Mouse (Mus musculus) MEL (cell line): Measurements from ENCODE around the gene Abca17. TPM values are rescaled to one million over a fixed set of nuclear protein-coding genes. Genes with fewer than 3 reads are reported as not detected.
A peak's percentile ranks its signal among the peaks of the same experiment; 100 is the strongest.

Experiments
- DNase-seq: peaks from one replicate; pipeline ENCODE4 v3.0.0; 2011; ENCODE audit warnings: low read depth, low spot score
- H3K27ac ChIP-seq: 2 replicates; pipeline ENCODE4 v1.5.1; 2012; ENCODE audit warnings: low read depth, mild to moderate bottlenecking, control low read depth, low read length, moderate library complexity; ENCODE audit not compliant: control insufficient read depth
- H3K27me3 ChIP-seq, 2 experiments: fragments of 150-350 bp in 1 of 2; sonication (generic) in 1 of 2; 2 replicates each; pipeline ENCODE4 v1.6.1; 2012; ENCODE audit warnings: low read length in 2 of 2, mild to moderate bottlenecking in 2 of 2, improper control_type of control experiment in 1 of 2, moderate library complexity in 1 of 2; ENCODE audit not compliant: insufficient read depth in 2 of 2, control insufficient read depth in 1 of 2
- H3K36me3 ChIP-seq, 2 experiments: 2 replicates each; pipeline ENCODE4 v1.6.1; 2012 to 2014; ENCODE audit warnings: low read length in 2 of 2, improper control_type of control experiment in 1 of 2, inconsistent platforms in 1 of 2, mild to moderate bottlenecking in 1 of 2; ENCODE audit not compliant: insufficient read depth in 2 of 2, control insufficient read depth in 1 of 2
- H3K4me1 ChIP-seq, 2 experiments: fragments of 150-350 bp in 1 of 2; sonication (generic) in 1 of 2; 2 replicates each; pipeline ENCODE4 v1.6.1; 2012; ENCODE audit warnings: low read length in 2 of 2, improper control_type of control experiment in 1 of 2, mild to moderate bottlenecking in 1 of 2; ENCODE audit not compliant: insufficient read depth in 2 of 2, control insufficient read depth in 1 of 2
- H3K4me3 ChIP-seq, 2 experiments: fragments of 150-350 bp in 1 of 2; sonication (generic) in 1 of 2; 2 replicates each; pipeline ENCODE4 v1.5.1; 2012; ENCODE audit warnings: low read depth in 2 of 2, low read length in 2 of 2, mild to moderate bottlenecking in 2 of 2, moderate library complexity in 2 of 2, control low read depth in 1 of 2, improper control_type of control experiment in 1 of 2; ENCODE audit not compliant: control insufficient read depth in 1 of 2, insufficient read depth in 1 of 2
- H3K79me2 ChIP-seq: 2 replicates; pipeline ENCODE4 v1.6.1; 2012; ENCODE audit warnings: mild to moderate bottlenecking, low read length, moderate library complexity; ENCODE audit not compliant: control insufficient read depth, poor library complexity, insufficient read depth
- H3K9ac ChIP-seq: 2 replicates; pipeline ENCODE4 v1.6.1; 2012; ENCODE audit warnings: low read depth, mild to moderate bottlenecking, control low read depth, low read length, moderate library complexity; ENCODE audit not compliant: control insufficient read depth, poor library complexity, severe bottlenecking
- H3K9me3 ChIP-seq: fragments of 150-350 bp; sonication (generic); replicated peaks from 2 replicates; pipeline ENCODE4 v1.6.1; 2012; ENCODE audit warnings: mild to moderate bottlenecking, low read length, improper control_type of control experiment, moderate library complexity; ENCODE audit not compliant: insufficient read depth
- CHD1 ChIP-seq: IDR thresholded peaks from 2 replicates; pipeline ENCODE4 v1.6.1; 2012; ENCODE audit warnings: low read depth, mild to moderate bottlenecking, inconsistent platforms, low read length, improper control_type of control experiment
- CHD2 ChIP-seq: IDR thresholded peaks from 2 replicates; pipeline ENCODE4 v1.6.1; 2011; ENCODE audit warnings: low read length, improper control_type of control experiment
- CTCF ChIP-seq, 3 experiments: IDR thresholded peaks in 2 of 3; conservative IDR thresholded peaks in 1 of 3; 2 replicates each; pipeline ENCODE4 v1.5.1; 2011 to 2012; ENCODE audit warnings: low read length in 3 of 3, low read depth in 2 of 3, mild to moderate bottlenecking in 2 of 3, improper control_type of control experiment in 1 of 3, inconsistent platforms in 1 of 3, mixed read lengths in 1 of 3, moderate library complexity in 1 of 3; ENCODE audit not compliant: control insufficient read depth in 1 of 3, insufficient read depth in 1 of 3, poor library complexity in 1 of 3, severe bottlenecking in 1 of 3
- ETS1 ChIP-seq: IDR thresholded peaks from 2 replicates; pipeline ENCODE4 v1.6.1; 2012; ENCODE audit warnings: low read depth, mild to moderate bottlenecking, inconsistent platforms, low read length, improper control_type of control experiment, moderate library complexity
- GATA1 ChIP-seq: IDR thresholded peaks from 2 replicates; pipeline ENCODE4 v1.6.1; 2011; ENCODE audit warnings: low read depth, low read length, improper control_type of control experiment
- KAT2A ChIP-seq: conservative IDR thresholded peaks from 2 replicates; pipeline ENCODE4 v1.6.1; 2012; ENCODE audit warnings: low read depth, low read length, improper control_type of control experiment, inconsistent platforms
- MAX ChIP-seq: IDR thresholded peaks from 2 replicates; pipeline ENCODE4 v1.6.1; 2011; ENCODE audit warnings: low read length, improper control_type of control experiment
- MAZ ChIP-seq: IDR thresholded peaks from 2 replicates; pipeline ENCODE4 v1.6.1; 2012; ENCODE audit warnings: low read depth, mild to moderate bottlenecking, inconsistent platforms, low read length, improper control_type of control experiment
- MXI1 ChIP-seq: IDR thresholded peaks from 2 replicates; pipeline ENCODE4 v1.6.1; 2011; ENCODE audit warnings: mild to moderate bottlenecking, low read depth, low read length, improper control_type of control experiment
- MYB ChIP-seq: IDR thresholded peaks from 2 replicates; pipeline ENCODE4 v1.6.1; 2011; ENCODE audit warnings: mild to moderate bottlenecking, low read depth, low read length, improper control_type of control experiment
- NELFE ChIP-seq: IDR thresholded peaks from 2 replicates; pipeline ENCODE4 v1.6.1; 2011; ENCODE audit warnings: low read depth, low read length, improper control_type of control experiment
- POLR2A ChIP-seq, 2 experiments: IDR thresholded peaks; 2 replicates each; pipeline ENCODE4 v1.6.1; 2011 to 2012; ENCODE audit warnings: low read length in 2 of 2, mild to moderate bottlenecking in 2 of 2, control low read depth in 1 of 2, improper control_type of control experiment in 1 of 2, low read depth in 1 of 2, moderate library complexity in 1 of 2; ENCODE audit not compliant: control insufficient read depth in 1 of 2, insufficient read depth in 1 of 2, poor library complexity in 1 of 2
- POLR2AphosphoS5 ChIP-seq: IDR thresholded peaks from 2 replicates; pipeline ENCODE4 v1.6.1; 2012; ENCODE audit warnings: low read depth, borderline replicate concordance, mild to moderate bottlenecking, inconsistent platforms, low read length, moderate library complexity, mixed read lengths
- RAD21 ChIP-seq: IDR thresholded peaks from 2 replicates; pipeline ENCODE4 v1.6.1; 2011; ENCODE audit warnings: mild to moderate bottlenecking, low read depth, low read length, improper control_type of control experiment
- SMC3 ChIP-seq: IDR thresholded peaks from 2 replicates; pipeline ENCODE4 v1.6.1; 2011; ENCODE audit warnings: low read depth, low read length, improper control_type of control experiment
- TBP ChIP-seq: IDR thresholded peaks from 2 replicates; pipeline ENCODE4 v1.8.0; 2011; ENCODE audit warnings: low read depth, low read length, improper control_type of control experiment
- USF1 ChIP-seq: IDR thresholded peaks from 2 replicates; pipeline ENCODE4 v1.6.1; 2014; ENCODE audit warnings: low read depth, mild to moderate bottlenecking, inconsistent platforms, low read length, improper control_type of control experiment, moderate library complexity
- USF2 ChIP-seq, 2 experiments: IDR thresholded peaks; 2 replicates each; pipeline ENCODE4 v1.6.1; 2011 to 2012; ENCODE audit warnings: improper control_type of control experiment in 2 of 2, low read length in 2 of 2, borderline replicate concordance in 1 of 2, inconsistent platforms in 1 of 2, low read depth in 1 of 2, mild to moderate bottlenecking in 1 of 2; ENCODE audit not compliant: insufficient read depth in 1 of 2
- ZC3H11A ChIP-seq: IDR thresholded peaks from 2 replicates; pipeline ENCODE4 v1.6.1; 2012; ENCODE audit warnings: low read depth, mild to moderate bottlenecking, inconsistent platforms, low read length, improper control_type of control experiment
- ZMIZ1 ChIP-seq: IDR thresholded peaks from 2 replicates; pipeline ENCODE4 v1.6.1; 2012; ENCODE audit warnings: low read depth, mild to moderate bottlenecking, inconsistent platforms, low read length, improper control_type of control experiment, moderate library complexity
- ZNF384 ChIP-seq: IDR thresholded peaks from 2 replicates; pipeline ENCODE4 v1.6.1; 2012; ENCODE audit warnings: low read depth, mild to moderate bottlenecking, inconsistent platforms, low read length, improper control_type of control experiment
- polyA plus RNA-seq, 2 experiments: library from polyadenylated mRNA; stranded (reverse) in 1 of 2; unstranded in 1 of 2; fragments of >175 nt in 1 of 2; fragments of >200 nt in 1 of 2; gene quantifications; 2 replicates each; pipeline versions ENCODE4 v1.2.1 to v1.2.4; 2012; ENCODE audit warnings: low replicate concordance in 2 of 2, low read depth in 1 of 2; ENCODE audit not compliant: insufficient read length in 2 of 2, insufficient read depth in 1 of 2, missing spikeins in 1 of 2
- total RNA-seq: library from RNA; depleted of rRNA; stranded (reverse); fragments of 300-350 nt; gene quantifications from 2 replicates; pipeline ENCODE4 v1.2.3, GENCODE M21; 2012

Gene Abca17
- total and polyA plus RNA-seq, 3 experiments, result 0.03 to 0.04 TPM; not detected in 1

DNA sequence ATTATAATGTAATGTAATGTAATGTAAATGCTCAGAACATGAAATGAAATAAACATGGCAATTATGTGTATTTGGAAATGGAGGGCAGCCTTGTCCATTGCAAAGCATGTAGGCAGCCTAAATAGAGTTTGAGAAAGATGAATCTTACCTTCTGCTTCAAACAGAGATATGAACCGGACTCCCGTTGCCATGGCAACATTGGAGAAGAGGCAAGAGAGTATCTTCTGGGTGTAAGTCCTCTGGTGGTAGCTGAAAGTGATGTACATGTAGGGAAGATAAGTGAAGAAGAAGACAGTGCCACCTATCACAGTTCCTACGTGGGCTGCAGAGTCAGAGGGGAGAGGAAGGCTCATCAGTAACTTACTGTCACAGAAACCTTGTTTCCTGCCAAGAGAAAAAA is 30.0 kb downstream of the Abca17 start:
- no peaks in the 10 kb centered on the region for H3K9me3 ChIP-seq
- TF ChIP-seq CHD2 (no peak), TBP (no peak)
- peaks cover 3 to 6% of the 10 kb centered on the region in 2 experiments; a peak in 3 of 4 replicates for H3K27me3 ChIP-seq
- no peak overlapping the region for H3K9ac ChIP-seq
- H3K79me2 ChIP-seq, result no peaks in the 10 kb centered on the region
- H3K4me3 ChIP-seq, result no peak overlapping the region
- no peak for DNase-seq
- H3K27ac ChIP-seq, result no peak overlapping the region
- no peaks in the 10 kb centered on the region for H3K36me3 ChIP-seq
- no peaks in the 10 kb centered on the region for H3K4me1 ChIP-seq

DNA sequence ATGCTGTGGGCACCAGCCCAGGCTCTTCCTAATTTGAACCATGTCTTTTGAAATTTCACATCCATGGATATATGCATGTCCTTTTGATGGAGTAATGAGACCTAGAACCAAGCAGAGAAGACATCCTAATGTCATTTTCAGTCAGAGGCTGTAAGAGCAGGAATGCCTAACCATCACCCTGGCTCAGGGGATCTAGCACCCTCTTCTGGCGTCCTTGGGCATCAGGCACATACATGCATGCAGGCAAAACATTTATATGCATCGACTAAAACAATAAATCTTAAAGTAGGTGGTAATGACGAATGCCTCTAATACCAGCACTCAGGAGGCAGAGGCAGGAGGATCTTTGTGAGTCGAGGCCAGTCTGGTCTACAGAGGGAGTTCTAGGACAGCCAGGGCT is 43.4 kb downstream of the Abca17 start:
- Histone ChIP-seq H3K79me2 (no peaks in the 10 kb centered on the region), H3K4me3 (no peak overlapping the region), H3K36me3 (no peaks in the 10 kb centered on the region), H3K9ac (no peak overlapping the region), H3K27ac (no peak overlapping the region), H3K27me3 (peaks cover 5 to 8% of the 10 kb centered on the region in 2 experiments), H3K9me3 (no peaks in the 10 kb centered on the region), H3K4me1 (no peaks in the 10 kb centered on the region)
- DNase-seq, result peak; percentile 65
- TF ChIP-seq RAD21 (peak; percentile 79), MAX (no peak), SMC3 (peak; percentile 87), CTCF (IDR thresholded peaks at IDR 0.05 in 2 of 3, conservative IDR thresholded peaks at IDR 0.05 in 1 of 3; ENCODE audit: control insufficient read depth in 1 of 3, insufficient read depth in 1 of 3, low read depth in 2 of 3, low read length in 3 of 3, poor library complexity in 1 of 3, severe bottlenecking in 1 of 3) (peak; percentile 71 to 84 (median 75)), KAT2A (no peak), ZC3H11A (peak; percentile 74), POLR2A (IDR thresholded peaks at IDR 0.05; ENCODE audit: control insufficient read depth in 1 of 2, insufficient read depth in 1 of 2, low read depth in 1 of 2, low read length in 2 of 2, poor library complexity in 1 of 2) (no peak)

DNA sequence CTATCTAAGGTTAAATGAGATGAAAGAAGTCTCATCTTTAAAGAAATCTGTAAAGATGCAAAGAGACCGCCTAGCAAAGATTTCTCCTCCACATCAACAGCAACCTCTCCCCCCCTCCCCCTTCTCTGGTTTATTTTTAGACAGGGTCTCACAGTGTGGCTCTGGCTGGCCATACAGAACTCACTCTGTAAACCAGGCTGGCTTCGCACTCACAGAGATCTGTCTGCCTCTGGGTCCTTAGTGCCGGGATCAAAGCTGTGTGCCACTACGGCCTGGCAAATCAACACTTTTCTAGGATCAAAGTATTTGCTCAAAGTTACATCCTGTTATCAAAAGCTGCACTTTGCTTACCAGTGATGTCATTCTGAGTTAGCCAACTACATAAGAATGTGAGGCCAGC is 50.2 kb downstream of the Abca17 start:
- H3K36me3 ChIP-seq, result no peaks in the 10 kb centered on the region
- H3K9me3 ChIP-seq, result no peaks in the 10 kb centered on the region
- no peak overlapping the region for H3K9ac ChIP-seq
- H3K27ac ChIP-seq, result no peak overlapping the region
- no peaks in the 10 kb centered on the region for H3K79me2 ChIP-seq
- H3K27me3 ChIP-seq, result no peaks in the 10 kb centered on the region; a peak in 2 of 4 replicates
- no peaks in the 10 kb centered on the region for H3K4me1 ChIP-seq
- no peak overlapping the region for H3K4me3 ChIP-seq
- no peak for DNase-seq
- TF ChIP-seq MAZ (no peak), NELFE (no peak), ZNF384 (no peak), ZMIZ1 (no peak), MYB (no peak), POLR2AphosphoS5 (no peak), USF2 (IDR thresholded peaks at IDR 0.05; ENCODE audit: borderline replicate concordance in 1 of 2, insufficient read depth in 1 of 2, low read depth in 1 of 2, low read length in 2 of 2) (no peak), CHD1 (no peak), GATA1 (no peak), USF1 (no peak), CTCF (IDR thresholded peaks at IDR 0.05 in 2 of 3, conservative IDR thresholded peaks at IDR 0.05 in 1 of 3; ENCODE audit: control insufficient read depth in 1 of 3, insufficient read depth in 1 of 3, low read depth in 2 of 3, low read length in 3 of 3, poor library complexity in 1 of 3, severe bottlenecking in 1 of 3) (no peak), MXI1 (no peak), ETS1 (no peak)
